Mouse (Mus musculus): ENCODE results near the gene Rmdn2. TPM values are rescaled to one million over a fixed set of nuclear protein-coding genes. Genes with fewer than 3 reads are reported as not detected.

Gene Rmdn2
- total and polyA plus RNA-seq, 2 experiments = 14.1 to 82.7 TPM

DNA sequence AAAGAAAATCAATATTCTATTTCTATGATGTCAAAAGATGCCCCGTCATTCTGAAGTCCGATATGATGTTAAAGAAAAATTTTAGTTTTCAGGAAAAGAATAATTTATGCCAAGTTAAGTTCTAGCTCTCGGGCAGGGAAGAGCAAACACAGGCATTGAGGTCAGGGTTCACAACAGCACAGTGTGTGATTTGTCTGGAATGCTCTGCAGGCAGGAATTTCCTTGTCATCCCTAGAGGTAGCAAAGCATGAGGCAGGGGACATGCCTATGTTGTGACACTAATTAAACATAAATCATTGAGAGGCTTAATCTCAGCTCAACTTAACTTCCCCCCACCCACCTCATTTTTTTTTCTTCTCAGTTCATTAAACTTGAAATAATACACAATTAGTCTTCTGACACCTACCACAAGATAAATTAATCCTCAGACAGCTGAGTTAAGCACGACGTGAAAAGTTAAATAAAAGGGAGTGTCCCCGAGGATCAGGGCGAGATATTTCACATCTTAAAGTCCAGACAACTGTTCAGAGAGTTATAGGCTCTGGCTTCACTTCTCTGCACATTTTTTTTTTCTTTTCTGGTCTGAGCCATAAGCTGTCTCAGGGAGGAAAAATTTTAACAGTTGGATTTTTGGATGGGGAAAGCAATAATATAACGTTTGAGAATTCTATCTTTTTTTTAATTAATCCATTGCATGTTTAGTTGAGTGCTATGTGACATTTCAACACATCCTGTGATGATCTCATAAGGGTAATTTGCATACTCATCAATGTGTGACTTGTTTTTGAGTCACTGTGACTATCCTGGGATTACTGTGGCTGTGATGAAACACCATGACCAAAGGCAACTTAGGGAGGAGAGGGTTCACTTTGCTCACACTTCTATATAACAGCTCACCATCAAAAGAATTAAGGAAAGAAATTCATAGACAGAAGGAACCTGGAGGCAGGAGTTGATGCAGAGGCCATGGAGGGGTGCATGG lies 12.8 kb upstream of the Rmdn2 start:
- peaks cover 24% of the 10 kb centered on the region for H3K4me1 ChIP-seq (ENCODE audit: control insufficient read depth, insufficient read depth, low read length)
- 11% methylated on average over 8 of the region's 8 CpGs for WGBS
- H3K9ac ChIP-seq (ENCODE audit: low read depth, low read length) = no peak overlapping the region
- peak; percentile 86 for DNase-seq (ENCODE audit: extremely low read depth, low read depth, low spot score)
- no peak for TF ChIP-seq POLR2A (IDR thresholded peaks at IDR 0.05; ENCODE audit: extremely low read depth, insufficient read depth, low read length)
- TF ChIP-seq CTCF (IDR thresholded peaks at IDR 0.05; ENCODE audit: low read depth, low read length) = no peak
- no peaks in the 10 kb centered on the region for H3K79me2 ChIP-seq (ENCODE audit: control insufficient read depth, insufficient read depth, low read length)
- H3K4me3 ChIP-seq (ENCODE audit: insufficient read depth, low read depth, low read length) = no peak overlapping the region
- no peaks in the 10 kb centered on the region for H3K36me3 ChIP-seq (ENCODE audit: control insufficient read depth, insufficient read depth, low read length)
- peak overlapping the region; percentile 35; the same call in 1 of the 2 replicates for H3K27ac ChIP-seq (replicated peaks; ENCODE audit: insufficient read depth, low read depth, low read length)
- H3K27me3 ChIP-seq (ENCODE audit: control insufficient read depth, insufficient read depth, low read length) = no peaks in the 10 kb centered on the region

DNA sequence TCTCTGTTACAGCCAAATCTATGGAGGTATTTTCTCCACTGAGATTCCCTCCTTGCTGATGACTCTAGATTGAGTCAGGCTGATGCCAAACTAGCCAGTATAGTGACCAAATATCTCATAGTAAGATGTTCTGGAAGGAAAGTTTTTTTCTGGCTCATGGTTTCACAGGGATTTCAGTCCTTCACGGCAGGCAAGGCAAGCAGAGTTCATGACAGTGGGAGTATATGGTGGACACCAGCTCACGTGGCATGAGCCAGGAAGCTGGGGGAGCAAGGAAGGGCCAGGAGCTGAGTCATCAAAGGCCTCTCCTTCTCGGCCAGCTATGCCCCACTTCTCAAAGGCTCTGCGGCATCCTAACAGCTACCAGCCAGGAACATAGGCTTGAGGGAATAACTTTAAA lies 11.6 kb upstream of the Rmdn2 start:
- DNase-seq (ENCODE audit: extremely low read depth, low read depth, low spot score) = no peak
- 75% methylated on average over 4 of the region's 4 CpGs for WGBS
- no peaks in the 10 kb centered on the region for H3K27me3 ChIP-seq (ENCODE audit: control insufficient read depth, insufficient read depth, low read length)
- H3K36me3 ChIP-seq (ENCODE audit: control insufficient read depth, insufficient read depth, low read length) = no peaks in the 10 kb centered on the region
- no peaks in the 10 kb centered on the region for H3K79me2 ChIP-seq (ENCODE audit: control insufficient read depth, insufficient read depth, low read length)
- no peak overlapping the region for H3K4me3 ChIP-seq (ENCODE audit: insufficient read depth, low read depth, low read length)
- no peak overlapping the region for H3K9ac ChIP-seq (ENCODE audit: low read depth, low read length)
- no peak for TF ChIP-seq CTCF (IDR thresholded peaks at IDR 0.05; ENCODE audit: low read depth, low read length)
- TF ChIP-seq POLR2A (IDR thresholded peaks at IDR 0.05; ENCODE audit: extremely low read depth, insufficient read depth, low read length) = no peak
- H3K27ac ChIP-seq (replicated peaks; ENCODE audit: insufficient read depth, low read depth, low read length) = no peak overlapping the region; the same call in 1 of the 2 replicates
- H3K4me1 ChIP-seq (ENCODE audit: control insufficient read depth, insufficient read depth, low read length) = peaks cover 24% of the 10 kb centered on the region

DNA sequence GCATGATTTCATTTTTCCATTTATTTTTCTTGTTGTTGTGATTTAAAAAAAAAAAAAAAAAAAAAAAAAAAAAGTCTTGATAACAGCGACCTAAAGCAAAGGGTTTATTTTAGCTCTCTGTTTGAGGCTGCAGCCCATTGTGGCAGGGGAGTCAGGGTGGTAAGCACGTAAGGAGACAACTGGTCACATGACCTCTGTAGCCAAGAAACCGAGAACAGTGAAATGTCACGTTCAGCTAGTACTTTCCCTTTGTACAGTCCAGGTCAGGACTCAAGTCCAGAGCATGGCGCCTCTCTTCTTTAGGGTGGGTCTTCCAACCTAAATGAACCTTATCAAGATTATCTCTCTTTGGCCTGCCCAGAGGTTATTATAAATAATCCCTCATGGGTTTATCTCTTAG lies 9.3 kb upstream of the Rmdn2 start:
- Histone ChIP-seq H3K36me3 (ENCODE audit: control insufficient read depth, insufficient read depth, low read length) (no peaks in the 10 kb centered on the region), H3K27ac (replicated peaks; ENCODE audit: insufficient read depth, low read depth, low read length) (no peak overlapping the region), H3K79me2 (ENCODE audit: control insufficient read depth, insufficient read depth, low read length) (no peaks in the 10 kb centered on the region), H3K4me3 (ENCODE audit: insufficient read depth, low read depth, low read length) (no peak overlapping the region), H3K4me1 (ENCODE audit: control insufficient read depth, insufficient read depth, low read length) (peaks cover 25% of the 10 kb centered on the region), H3K27me3 (ENCODE audit: control insufficient read depth, insufficient read depth, low read length) (no peaks in the 10 kb centered on the region), H3K9ac (ENCODE audit: low read depth, low read length) (no peak overlapping the region)
- TF ChIP-seq CTCF (IDR thresholded peaks at IDR 0.05; ENCODE audit: low read depth, low read length) (no peak), POLR2A (IDR thresholded peaks at IDR 0.05; ENCODE audit: extremely low read depth, insufficient read depth, low read length) (no peak)
- no peak for DNase-seq (ENCODE audit: extremely low read depth, low read depth, low spot score)
- 71% methylated on average over 5 of the region's 5 CpGs for WGBS

DNA sequence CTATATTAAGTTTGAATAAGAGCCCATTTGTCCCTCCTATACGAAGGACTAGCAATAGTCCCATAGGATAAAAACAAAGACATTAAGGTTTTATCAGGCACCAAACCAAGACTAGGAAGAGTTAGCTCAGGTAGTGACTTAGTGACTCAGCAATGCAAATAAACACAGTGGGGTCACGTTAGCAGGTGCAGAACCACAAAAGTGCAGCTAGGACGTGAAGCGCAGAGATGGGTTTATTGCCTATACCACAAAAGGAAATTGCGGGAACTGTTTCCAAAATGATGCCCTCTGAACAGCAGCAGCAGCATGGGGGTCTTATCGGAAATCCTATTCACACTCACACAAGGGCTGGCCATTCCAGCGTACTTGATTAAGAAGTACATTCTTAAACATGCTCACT lies 8.2 kb upstream of the Rmdn2 start:
- H3K27ac ChIP-seq (replicated peaks; ENCODE audit: insufficient read depth, low read depth, low read length) = no peak overlapping the region
- H3K27me3 ChIP-seq (ENCODE audit: control insufficient read depth, insufficient read depth, low read length) = no peaks in the 10 kb centered on the region
- H3K9ac ChIP-seq (ENCODE audit: low read depth, low read length) = no peak overlapping the region
- H3K4me1 ChIP-seq (ENCODE audit: control insufficient read depth, insufficient read depth, low read length) = peaks cover 23% of the 10 kb centered on the region
- H3K36me3 ChIP-seq (ENCODE audit: control insufficient read depth, insufficient read depth, low read length) = no peaks in the 10 kb centered on the region
- 71% methylated on average over 7 of the region's 7 CpGs for WGBS
- no peak for DNase-seq (ENCODE audit: extremely low read depth, low read depth, low spot score)
- H3K79me2 ChIP-seq (ENCODE audit: control insufficient read depth, insufficient read depth, low read length) = no peaks in the 10 kb centered on the region; the same call in 1 of the 2 replicates
- TF ChIP-seq POLR2A (IDR thresholded peaks at IDR 0.05; ENCODE audit: extremely low read depth, insufficient read depth, low read length) (no peak), CTCF (IDR thresholded peaks at IDR 0.05; ENCODE audit: low read depth, low read length) (no peak)
- no peak overlapping the region for H3K4me3 ChIP-seq (ENCODE audit: insufficient read depth, low read depth, low read length)

DNA sequence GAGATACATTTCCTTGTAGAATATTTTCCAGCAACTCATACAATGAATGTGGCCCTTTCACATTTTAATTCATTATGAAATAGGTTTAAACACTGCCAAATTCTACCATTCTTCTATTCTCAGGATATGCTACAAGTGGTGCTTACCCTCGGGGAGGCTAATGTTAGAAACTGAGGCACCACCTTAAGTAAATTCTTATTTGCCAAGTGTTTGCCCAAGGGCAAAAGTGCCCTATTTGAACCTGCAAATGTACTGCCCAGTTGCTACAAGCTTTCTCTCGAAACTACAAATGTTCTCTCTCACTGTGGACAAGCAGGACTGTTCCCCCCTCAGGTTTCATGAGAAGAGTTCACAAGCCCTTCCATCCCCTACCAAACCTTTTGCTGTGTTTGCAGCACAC lies 5.9 kb upstream of the Rmdn2 start:
- no peak overlapping the region for H3K9ac ChIP-seq (ENCODE audit: low read depth, low read length)
- H3K27ac ChIP-seq (replicated peaks; ENCODE audit: insufficient read depth, low read depth, low read length) = peak overlapping the region; percentile 91
- WGBS = 17% methylated on average over 2 of the region's 2 CpGs
- H3K79me2 ChIP-seq (ENCODE audit: control insufficient read depth, insufficient read depth, low read length) = no peaks in the 10 kb centered on the region; the same call in 1 of the 2 replicates
- no peaks in the 10 kb centered on the region for H3K27me3 ChIP-seq (ENCODE audit: control insufficient read depth, insufficient read depth, low read length)
- peaks cover 17% of the 10 kb centered on the region for H3K4me1 ChIP-seq (ENCODE audit: control insufficient read depth, insufficient read depth, low read length)
- no peak for DNase-seq (ENCODE audit: extremely low read depth, low read depth, low spot score)
- no peak for TF ChIP-seq CTCF (IDR thresholded peaks at IDR 0.05; ENCODE audit: low read depth, low read length)
- no peak for TF ChIP-seq POLR2A (IDR thresholded peaks at IDR 0.05; ENCODE audit: extremely low read depth, insufficient read depth, low read length)
- H3K4me3 ChIP-seq (ENCODE audit: insufficient read depth, low read depth, low read length) = no peak overlapping the region
- no peaks in the 10 kb centered on the region for H3K36me3 ChIP-seq (ENCODE audit: control insufficient read depth, insufficient read depth, low read length)

DNA sequence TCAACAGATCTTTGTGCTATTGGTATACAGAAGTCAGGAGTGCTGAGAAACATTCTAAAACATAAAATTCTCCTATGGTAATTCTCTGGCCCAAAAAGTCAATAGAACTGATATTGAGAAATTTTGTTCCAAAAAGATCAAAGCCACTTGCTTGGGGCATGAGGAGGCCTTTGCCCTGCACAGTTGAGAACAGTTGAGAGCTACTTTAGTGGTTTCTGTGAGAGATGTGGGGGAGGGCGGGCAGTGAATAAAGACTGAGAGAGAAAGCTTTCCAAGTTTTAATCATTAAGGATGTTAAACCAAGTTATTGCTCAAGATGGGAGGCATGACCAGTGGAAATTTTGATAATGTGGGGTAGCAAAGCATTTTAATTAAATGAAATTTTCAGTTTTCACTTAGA lies 2.0 kb upstream of the Rmdn2 start:
- no peak overlapping the region for H3K27ac ChIP-seq (replicated peaks; ENCODE audit: insufficient read depth, low read depth, low read length)
- WGBS = 33% methylated on average over 1 of the region's 1 CpGs
- peak; percentile 96 for DNase-seq (ENCODE audit: extremely low read depth, low read depth, low spot score)

More for the DNA sequence above, 2.0 kb upstream of the Rmdn2 start:
- Histone ChIP-seq H3K4me1 (ENCODE audit: control insufficient read depth, insufficient read depth, low read length) (peaks cover 15% of the 10 kb centered on the region), H3K27me3 (ENCODE audit: control insufficient read depth, insufficient read depth, low read length) (no peaks in the 10 kb centered on the region), H3K4me3 (ENCODE audit: insufficient read depth, low read depth, low read length) (no peak overlapping the region), H3K36me3 (ENCODE audit: control insufficient read depth, insufficient read depth, low read length) (no peaks in the 10 kb centered on the region), H3K9ac (ENCODE audit: low read depth, low read length) (no peak overlapping the region), H3K79me2 (ENCODE audit: control insufficient read depth, insufficient read depth, low read length) (no peaks in the 10 kb centered on the region; the same call in 1 of the 2 replicates)
- no peak for TF ChIP-seq CTCF (IDR thresholded peaks at IDR 0.05; ENCODE audit: low read depth, low read length)
- no peak for TF ChIP-seq POLR2A (IDR thresholded peaks at IDR 0.05; ENCODE audit: extremely low read depth, insufficient read depth, low read length)

Data from liver, adult 2 months (tissue).